Mouse (Mus musculus) midbrain, embryonic 12.5 days (tissue): ENCODE measurements around the gene Ifnab. TPM values are rescaled to one million over a fixed set of nuclear protein-coding genes. Genes with fewer than 3 reads are reported as not detected.

ENCODE experiments used
- ATAC-seq: fragments of 200-750 bp; cut with Nextera tagmentation; 2 replicates; pipeline ENCODE4 v1.8.0; 2017; ENCODE audit warnings: low read depth, moderate TSS enrichment, moderate library complexity; ENCODE audit not compliant: low FRiP score
- H3K27ac ChIP-seq: fragments of 300-500 bp; sonication (generic); replicated peaks from 2 replicates; pipeline ENCODE4 v1.5.1; 2016; ENCODE audit warnings: mild to moderate bottlenecking
- H3K27me3 ChIP-seq: fragments of 300-500 bp; sonication (generic); 2 replicates; pipeline ENCODE4 v1.6.1; 2016; ENCODE audit warnings: mild to moderate bottlenecking
- H3K36me3 ChIP-seq: fragments of 300-500 bp; sonication (generic); 2 replicates; pipeline ENCODE4 v1.6.1; 2016
- H3K4me1 ChIP-seq: fragments of 300-500 bp; sonication (generic); 2 replicates; pipeline ENCODE4 v1.6.1; 2016
- H3K4me2 ChIP-seq: fragments of 300-500 bp; sonication (generic); replicated peaks from 2 replicates; pipeline ENCODE4 v1.6.1; 2016; ENCODE audit warnings: mild to moderate bottlenecking, moderate library complexity
- H3K4me3 ChIP-seq: fragments of 300-500 bp; sonication (generic); 2 replicates; pipeline ENCODE4 v1.5.1; 2016; ENCODE audit warnings: mild to moderate bottlenecking
- H3K9ac ChIP-seq: fragments of 300-500 bp; sonication (generic); replicated peaks from 2 replicates; pipeline ENCODE4 v1.6.1; 2016; ENCODE audit warnings: mild to moderate bottlenecking, moderate library complexity
- H3K9me3 ChIP-seq: fragments of 300-500 bp; sonication (generic); 2 replicates; pipeline ENCODE4 v1.6.1; 2016; ENCODE audit warnings: mild to moderate bottlenecking
- WGBS: fragments of 180-500 bp; shearing (Covaris S2); methylation state at CpG from one replicate; pipeline ENCODE4 v1.1.7; 2016; 5-methylcytosine and 5-hydroxymethylcytosine counted together
- polyA plus RNA-seq: library from polyadenylated mRNA; unstranded; fragments of >200 nt; fragmentation: Nextera tagmentation; extraction: Ambion mirVana; gene quantifications from 2 replicates; pipeline ENCODE4 v1.2.1, GENCODE M21; 2016

The Ifnab gene
- polyA plus RNA-seq, 1 experiment from 2014 or later, result not detected

GRCm38 (mm10) chr4:88644359-88644758 is 46.8 kb downstream of the Ifnab start, which contains the start of gene Ifna13:
Gene Ifna13 (minus strand): TSS chr4:88644459.
- H3K9ac ChIP-seq, result no peak within 1 kb of the TSS
- no peaks in the 10 kb centered on the region for H3K4me1 ChIP-seq
- H3K9me3 ChIP-seq, result no peaks in the 10 kb centered on the region
- no peak within 1 kb of the TSS for H3K27ac ChIP-seq
- H3K27me3 ChIP-seq, result no peaks in the 10 kb centered on the region
- no peak for ATAC-seq
- no peak within 1 kb of the TSS for H3K4me2 ChIP-seq
- no peak within 1 kb of the TSS for H3K4me3 ChIP-seq
- WGBS, result 65% methylated on average over 2 of the region's 2 CpGs
- no peaks in the 10 kb centered on the region for H3K36me3 ChIP-seq

GRCm38 (mm10) chr4:88642526-88642925 is 48.6 kb downstream of the Ifnab start:
- Histone ChIP-seq H3K9ac (no peak overlapping the region), H3K4me2 (no peak overlapping the region), H3K4me1 (no peaks in the 10 kb centered on the region), H3K4me3 (no peak overlapping the region), H3K36me3 (no peaks in the 10 kb centered on the region), H3K27ac (no peak overlapping the region), H3K27me3 (no peaks in the 10 kb centered on the region), H3K9me3 (no peaks in the 10 kb centered on the region)
- no peak for ATAC-seq
- 34% methylated on average over 2 of the region's 2 CpGs for WGBS

DNA sequence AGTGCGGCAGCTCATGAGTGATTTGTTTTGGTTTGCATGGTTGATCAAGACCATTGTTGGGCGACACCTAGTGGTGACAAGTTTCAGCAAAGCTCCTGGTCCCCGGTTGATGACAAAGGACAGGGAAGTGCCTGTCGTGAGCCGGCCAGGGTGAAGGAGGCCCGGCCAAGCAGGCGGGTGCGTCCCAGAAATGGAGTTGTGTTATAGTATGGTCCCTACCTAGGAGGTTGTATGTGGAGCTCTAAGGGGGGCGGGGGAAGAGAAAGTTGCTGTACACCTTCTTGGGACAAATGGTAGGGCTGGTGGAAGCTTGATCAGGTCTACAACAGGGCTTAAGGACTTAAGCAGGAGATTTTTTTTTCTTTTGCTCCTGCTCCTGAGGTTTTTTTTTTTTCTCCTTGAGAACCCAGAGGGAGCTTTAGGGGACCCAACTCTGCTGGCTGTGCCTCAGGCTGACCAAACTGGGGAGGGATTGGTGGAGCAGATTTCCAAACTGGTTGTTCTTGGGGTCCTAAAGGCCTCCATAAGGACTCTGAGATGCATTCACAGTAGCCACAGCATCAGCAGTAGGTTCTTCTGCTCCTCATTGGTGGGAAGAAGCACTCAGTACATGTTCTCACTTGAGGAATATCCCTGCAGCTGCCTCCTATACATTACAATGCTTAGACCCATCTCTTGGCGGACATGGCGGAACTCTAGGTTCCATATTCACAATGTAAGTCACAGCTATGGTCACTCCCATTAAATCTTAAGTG is 49.9 kb downstream of the Ifnab start:
- H3K4me2 ChIP-seq, result peak overlapping the region; percentile 38
- 16% methylated on average over 11 of the region's 11 CpGs for WGBS
- H3K4me1 ChIP-seq, result no peaks in the 10 kb centered on the region
- no peaks in the 10 kb centered on the region for H3K36me3 ChIP-seq
- no peak overlapping the region for H3K27ac ChIP-seq
- peak overlapping the region; percentile 25 for H3K4me3 ChIP-seq
- no peaks in the 10 kb centered on the region for H3K9me3 ChIP-seq
- no peaks in the 10 kb centered on the region for H3K27me3 ChIP-seq
- ATAC-seq, result peak; percentile 95
- no peak overlapping the region for H3K9ac ChIP-seq

DNA sequence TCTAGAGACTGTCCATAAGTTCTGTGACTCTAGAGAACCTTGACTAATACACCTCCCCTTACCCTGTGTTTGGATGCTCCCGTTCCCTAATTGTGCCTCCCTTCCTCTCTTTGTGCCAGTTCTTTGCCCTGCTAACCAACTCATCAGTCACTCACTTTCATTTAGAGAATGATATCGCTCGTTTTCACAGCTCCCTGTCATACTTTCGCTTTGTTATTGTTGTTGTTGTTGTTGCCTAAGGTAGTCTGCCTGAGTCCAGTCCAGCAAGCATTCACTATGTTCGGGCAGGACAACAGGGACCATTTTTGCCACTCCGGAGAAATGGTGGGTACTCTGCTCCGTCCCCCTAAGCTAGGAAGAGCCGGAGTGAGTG is 50.5 kb downstream of the Ifnab start:
- no peak for ATAC-seq
- peak overlapping the region; percentile 38 for H3K4me2 ChIP-seq
- 73% methylated on average over 8 of the region's 8 CpGs for WGBS

More for the DNA sequence above, 50.5 kb downstream of the Ifnab start:
- Histone ChIP-seq H3K36me3 (no peaks in the 10 kb centered on the region), H3K27ac (no peak overlapping the region), H3K4me3 (peak overlapping the region; percentile 25), H3K27me3 (no peaks in the 10 kb centered on the region), H3K4me1 (no peaks in the 10 kb centered on the region), H3K9me3 (no peaks in the 10 kb centered on the region), H3K9ac (no peak overlapping the region)

Other genes starting within 250 kb of the Ifnab start
- not detected in 2 replicates for gene Ifnb1, start 168.6 kb downstream of the Ifnab start, polyA plus RNA-seq
- not detected in 2 replicates for gene Ifna15, start 133.1 kb downstream of the Ifnab start, polyA plus RNA-seq
- not detected in 2 replicates for gene Ifna14, start 119.6 kb downstream of the Ifnab start, polyA plus RNA-seq
- not detected in 2 replicates for gene Ifna9, start 99.0 kb downstream of the Ifnab start, polyA plus RNA-seq
- not detected in 2 replicates for gene Ifna12, start 88.0 kb downstream of the Ifnab start, polyA plus RNA-seq
- not detected in 2 replicates for gene C87499, start 56.9 kb downstream of the Ifnab start, polyA plus RNA-seq
- not detected in 2 replicates for gene Ifna13, start 46.9 kb downstream of the Ifnab start, polyA plus RNA-seq
- gene Ifna16, start 14.4 kb downstream of the Ifnab start, polyA plus RNA-seq, result not detected in 2 replicates
- gene Ifna2, start 7.4 kb downstream of the Ifnab start, polyA plus RNA-seq, result not detected in 2 replicates
- gene Gm26566, start 30.4 kb upstream of the Ifnab start, polyA plus RNA-seq, result 1.3 and 2.0 TPM in 2 replicates
- 142 and 153 TPM in 2 replicates for gene Klhl9, start 31.1 kb upstream of the Ifnab start, polyA plus RNA-seq
- not detected in 2 replicates for gene Gm13271, start 63.5 kb upstream of the Ifnab start, polyA plus RNA-seq
- 0.14 and 0.20 TPM in 2 replicates for gene Gm13283, start 68.8 kb upstream of the Ifnab start, polyA plus RNA-seq
- not detected in 2 replicates for gene Gm13290, start 82.5 kb upstream of the Ifnab start, polyA plus RNA-seq
- gene Gm13289, start 85.6 kb upstream of the Ifnab start, polyA plus RNA-seq, result not detected in 2 replicates
- 0.31 TPM in 1 of 2 replicates, not detected in the other for gene Gm13272, start 88.5 kb upstream of the Ifnab start, polyA plus RNA-seq
- 0.37 TPM in 1 of 2 replicates, not detected in the other for gene Ifnz, start 90.8 kb upstream of the Ifnab start, polyA plus RNA-seq
- not detected in 2 replicates for gene Gm13276, start 94.3 kb upstream of the Ifnab start, polyA plus RNA-seq
- not detected in 2 replicates for gene Gm13277, start 97.3 kb upstream of the Ifnab start, polyA plus RNA-seq
- gene Gm13278, start 100.2 kb upstream of the Ifnab start, polyA plus RNA-seq, result not detected in 2 replicates
- not detected in 2 replicates for gene Gm13275, start 103.1 kb upstream of the Ifnab start, polyA plus RNA-seq
- gene Gm13279, start 106.0 kb upstream of the Ifnab start, polyA plus RNA-seq, result not detected in 2 replicates
- gene Gm13285, start 108.3 kb upstream of the Ifnab start, polyA plus RNA-seq, result 0.83 TPM in 1 of 2 replicates, not detected in the other
- not detected in 2 replicates for gene Gm13287, start 111.9 kb upstream of the Ifnab start, polyA plus RNA-seq
- gene Gm13288, start 114.2 kb upstream of the Ifnab start, polyA plus RNA-seq, result not detected in 2 replicates
- not detected in 2 replicates for gene Ifna7, start 124.9 kb upstream of the Ifnab start, polyA plus RNA-seq
- gene Ifna11, start 128.6 kb upstream of the Ifnab start, polyA plus RNA-seq, result not detected in 2 replicates
- not detected in 2 replicates for gene Ifna6, start 136.1 kb upstream of the Ifnab start, polyA plus RNA-seq
- not detected in 2 replicates for gene Ifna5, start 144.2 kb upstream of the Ifnab start, polyA plus RNA-seq
- gene Ifna4, start 150.5 kb upstream of the Ifnab start, polyA plus RNA-seq, result not detected in 2 replicates
- gene Ifna1, start 158.7 kb upstream of the Ifnab start, polyA plus RNA-seq, result not detected in 2 replicates
- not detected in 2 replicates for gene Ifne, start 188.8 kb upstream of the Ifnab start, polyA plus RNA-seq